Mouse (Mus musculus) G1E (cell line): Measurements from ENCODE around the gene Map1lc3b.

Source experiments
- CTCF ChIP-seq: IDR thresholded peaks from 2 replicates; pipeline ENCODE4 v1.5.1; 2012; ENCODE audit warnings: low read depth, low read length, inconsistent platforms, mixed read lengths
- GATA1 ChIP-seq: IDR thresholded peaks from 2 replicates; pipeline ENCODE4 v1.6.1; 2012; ENCODE audit warnings: borderline replicate concordance, low read length, inconsistent platforms, mixed read lengths
- TAL1 ChIP-seq: conservative IDR thresholded peaks from 2 replicates; pipeline ENCODE4 v1.6.1; 2012; ENCODE audit warnings: low read depth, low read length, inconsistent platforms, mixed read lengths

DNA sequence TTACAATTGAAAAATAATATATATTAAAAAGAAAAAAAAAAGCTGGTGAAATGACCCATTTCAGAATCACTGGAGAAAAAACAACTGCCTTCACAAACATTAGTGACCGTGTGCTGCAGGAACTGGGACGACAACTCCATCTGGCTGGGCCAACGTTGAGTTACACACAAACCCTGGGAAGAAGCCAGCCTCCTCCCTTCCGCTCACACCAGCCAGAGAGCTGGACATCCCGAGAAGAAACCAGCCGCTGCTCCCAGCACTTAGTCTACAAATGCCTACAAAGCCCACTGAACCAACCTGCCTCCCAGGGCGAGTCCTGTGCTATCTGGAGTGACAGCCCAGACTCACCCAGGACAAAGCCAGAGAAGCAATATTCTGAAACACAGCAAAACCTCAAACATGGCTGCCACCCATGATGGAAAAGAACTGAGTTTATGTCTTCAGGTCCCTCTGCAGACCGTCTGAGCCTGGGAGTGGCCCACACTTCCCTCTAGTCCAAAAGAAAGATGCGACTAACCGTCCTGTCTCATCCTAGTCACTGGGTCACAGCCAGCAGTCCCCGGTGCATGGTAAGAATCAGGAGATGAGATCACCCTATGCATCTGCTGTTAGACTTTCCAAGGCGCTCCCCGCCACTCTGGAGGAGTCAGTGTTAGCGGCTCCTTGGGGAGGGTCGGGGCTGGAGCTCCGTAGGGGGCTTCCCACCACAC is 28.4 kb upstream of the Map1lc3b start:
- no peak for TF ChIP-seq CTCF
- no peak for TF ChIP-seq GATA1
- TF ChIP-seq TAL1, result no peak
